Mouse (Mus musculus): ENCODE results near the gene Tssk2. TPM values are rescaled to one million over a fixed set of nuclear protein-coding genes. Genes with fewer than 3 reads are reported as not detected.

Gene Tssk2
- polyA plus RNA-seq (2012) = not detected in 2 replicates

GRCm38 (mm10) chr16:17898462-17898861 lies at the start of gene Tssk2, which contains the start of gene Dgcr2:
Tssk2 (plus strand) TSS chr16:17898637.
Dgcr2 (minus strand) TSS chr16:17898562.
- no peak for TF ChIP-seq GATA1 (IDR thresholded peaks at IDR 0.05; ENCODE audit: low read length)

GRCm38 (mm10) chr16:17848928-17849327 lies 49.5 kb upstream of the Tssk2 start:
- TF ChIP-seq GATA1 (IDR thresholded peaks at IDR 0.05; ENCODE audit: low read length) = no peak

GRCm38 (mm10) chr16:17849486-17849885 lies 49.0 kb upstream of the Tssk2 start:
- no peak for TF ChIP-seq GATA1 (IDR thresholded peaks at IDR 0.05; ENCODE audit: low read length)

- TF ChIP-seq GATA1 (IDR thresholded peaks at IDR 0.05; ENCODE audit: low read length) = no peak
These were observed 47.1 kb upstream of the Tssk2 start for GRCm38 (mm10) chr16:17851331-17851730.

- no peak for TF ChIP-seq GATA1 (IDR thresholded peaks at IDR 0.05; ENCODE audit: low read length)
These were observed 46.6 kb upstream of the Tssk2 start for GRCm38 (mm10) chr16:17851860-17852259.

- no peak for TF ChIP-seq GATA1 (IDR thresholded peaks at IDR 0.05; ENCODE audit: low read length)
These were observed 45.2 kb upstream of the Tssk2 start for GRCm38 (mm10) chr16:17853263-17853662.

GRCm38 (mm10) chr16:17857157-17857556 lies 41.3 kb upstream of the Tssk2 start:
- TF ChIP-seq GATA1 (IDR thresholded peaks at IDR 0.05; ENCODE audit: low read length) = no peak

GRCm38 (mm10) chr16:17858592-17858991 lies 39.8 kb upstream of the Tssk2 start:
- TF ChIP-seq GATA1 (IDR thresholded peaks at IDR 0.05; ENCODE audit: low read length) = no peak

GRCm38 (mm10) chr16:17865293-17865692 lies 33.1 kb upstream of the Tssk2 start:
- no peak for TF ChIP-seq GATA1 (IDR thresholded peaks at IDR 0.05; ENCODE audit: low read length)

GRCm38 (mm10) chr16:17865770-17866169 lies 32.7 kb upstream of the Tssk2 start:
- TF ChIP-seq GATA1 (IDR thresholded peaks at IDR 0.05; ENCODE audit: low read length) = no peak

GRCm38 (mm10) chr16:17871248-17871647 lies 27.2 kb upstream of the Tssk2 start:
- TF ChIP-seq GATA1 (IDR thresholded peaks at IDR 0.05; ENCODE audit: low read length) = peak; percentile 81

- peak; percentile 37 for TF ChIP-seq GATA1 (IDR thresholded peaks at IDR 0.05; ENCODE audit: low read length)
These were observed 25.4 kb upstream of the Tssk2 start for GRCm38 (mm10) chr16:17872995-17873394.

GRCm38 (mm10) chr16:17875174-17875573 lies 23.3 kb upstream of the Tssk2 start:
- TF ChIP-seq GATA1 (IDR thresholded peaks at IDR 0.05; ENCODE audit: low read length) = no peak

- no peak for TF ChIP-seq GATA1 (IDR thresholded peaks at IDR 0.05; ENCODE audit: low read length)
These were observed 22.3 kb upstream of the Tssk2 start for GRCm38 (mm10) chr16:17876096-17876495.

GRCm38 (mm10) chr16:17879571-17879970 lies 18.9 kb upstream of the Tssk2 start:
- no peak for TF ChIP-seq GATA1 (IDR thresholded peaks at IDR 0.05; ENCODE audit: low read length)

GRCm38 (mm10) chr16:17882196-17882595 lies 16.2 kb upstream of the Tssk2 start:
- no peak for TF ChIP-seq GATA1 (IDR thresholded peaks at IDR 0.05; ENCODE audit: low read length)

GRCm38 (mm10) chr16:17884116-17884515 lies 14.3 kb upstream of the Tssk2 start:
- no peak for TF ChIP-seq GATA1 (IDR thresholded peaks at IDR 0.05; ENCODE audit: low read length)
